Mouse (Mus musculus): ENCODE measurements around the gene Hnrnpa3. TPM values are rescaled to one million over a fixed set of nuclear protein-coding genes. Genes with fewer than 3 reads are reported as not detected.
A peak's percentile ranks its signal among the peaks of the same experiment; 100 is the strongest.
"Not testable (repeated sequence)": the region's sequence is repeated elsewhere in the genome, so short reads cannot be mapped to it uniquely, and the experiment has no call there.

The Hnrnpa3 gene
- polyA plus RNA-seq, 1 experiment, result 36.0 TPM

DNA sequence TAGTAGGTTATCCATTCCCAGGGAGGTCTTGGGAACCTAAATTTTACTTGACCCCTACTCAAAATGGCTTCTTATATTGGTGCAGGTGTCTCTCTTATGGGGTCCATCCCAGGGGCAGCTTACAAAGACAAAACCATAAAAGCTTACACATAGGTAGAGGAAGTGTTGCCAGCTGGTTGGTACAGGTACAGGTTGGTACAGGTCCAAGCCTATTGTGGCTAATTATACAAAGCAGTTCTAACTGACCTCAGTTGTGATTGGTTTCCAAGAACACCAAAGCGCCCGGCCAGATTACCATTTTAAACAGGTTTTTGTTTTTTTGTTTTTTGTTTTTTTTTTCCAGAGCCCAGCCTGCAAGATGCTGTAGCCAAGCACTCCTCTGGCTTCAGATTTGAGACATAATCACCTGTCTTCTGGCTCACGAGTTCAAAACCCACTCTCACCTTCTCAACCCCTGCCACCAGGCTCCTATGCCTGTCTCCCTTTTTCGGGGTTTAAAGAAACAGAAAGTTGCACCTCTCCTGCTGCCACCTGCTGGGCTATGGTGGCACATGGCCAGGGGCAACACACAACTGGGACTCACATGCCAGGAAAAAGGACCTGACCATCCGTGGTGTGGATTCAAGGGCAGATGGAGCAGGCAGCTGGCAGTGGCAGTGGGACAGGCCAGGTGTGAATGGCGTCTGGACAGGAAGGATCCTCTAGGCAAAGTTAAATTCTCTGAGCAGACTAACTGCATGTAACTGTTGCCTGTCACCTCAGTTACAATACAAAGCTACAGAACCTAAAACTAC is 22.6 kb upstream of the Hnrnpa3 start:
- Histone ChIP-seq H3K4me1 (ENCODE audit: control insufficient read depth, insufficient read depth, low read length) (no peaks in the 10 kb centered on the region), H3K4me3 (replicated peaks; ENCODE audit: extremely low read depth, low read depth, low read length) (no peak overlapping the region)
- DNase-seq, result peak; percentile 57
- 48% methylated on average over 6 of the region's 6 CpGs for WGBS
- TF ChIP-seq CTCF (IDR thresholded peaks at IDR 0.05; ENCODE audit: insufficient read depth, low read length) (peak; percentile 54; the same call in 1 of the 2 replicates), POLR2A (IDR thresholded peaks at IDR 0.05; ENCODE audit: borderline replicate concordance, extremely low read depth, low read depth, low read length) (no peak)

DNA sequence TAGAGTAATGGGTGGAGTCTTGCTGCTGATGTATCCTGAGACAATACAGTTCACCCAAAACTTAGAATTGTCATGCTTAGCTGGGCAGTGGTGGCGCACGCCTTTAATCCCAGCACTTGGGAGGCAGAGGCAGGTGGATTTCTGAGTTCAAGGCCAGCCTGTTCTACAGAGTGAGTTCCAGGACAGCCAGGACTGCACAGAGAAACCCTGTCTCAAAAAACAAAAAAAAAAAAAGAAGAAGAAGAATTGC is 22.1 kb upstream of the Hnrnpa3 start:
- not testable (repeated sequence) for DNase-seq; H3K4me1 ChIP-seq (ENCODE audit: control insufficient read depth, insufficient read depth, low read length); H3K4me3 ChIP-seq (replicated peaks; ENCODE audit: extremely low read depth, low read depth, low read length)
- 92% methylated on average over 2 of the region's 2 CpGs for WGBS

GRCm38 (mm10) chr2:75637361-75637760 is 21.7 kb upstream of the Hnrnpa3 start:
- DNase-seq, result no peak
- TF ChIP-seq CTCF (IDR thresholded peaks at IDR 0.05; ENCODE audit: insufficient read depth, low read length), result no peak
- no peak for TF ChIP-seq POLR2A (IDR thresholded peaks at IDR 0.05; ENCODE audit: borderline replicate concordance, extremely low read depth, low read depth, low read length)
- Histone ChIP-seq H3K4me1 (ENCODE audit: control insufficient read depth, insufficient read depth, low read length) (no peaks in the 10 kb centered on the region), H3K4me3 (replicated peaks; ENCODE audit: extremely low read depth, low read depth, low read length) (no peak overlapping the region)

- not testable (repeated sequence) for H3K4me1 ChIP-seq (ENCODE audit: control insufficient read depth, insufficient read depth, low read length); H3K4me3 ChIP-seq (replicated peaks; ENCODE audit: extremely low read depth, low read depth, low read length); DNase-seq
- 76% methylated on average over 6 of the region's 6 CpGs for WGBS
These were observed 21.2 kb upstream of the Hnrnpa3 start for GRCm38 (mm10) chr2:75637822-75638221.

GRCm38 (mm10) chr2:75639535-75639934 is 19.5 kb upstream of the Hnrnpa3 start:
- H3K4me3 ChIP-seq (replicated peaks; ENCODE audit: extremely low read depth, low read depth, low read length); H3K4me1 ChIP-seq (ENCODE audit: control insufficient read depth, insufficient read depth, low read length); DNase-seq: not testable (repeated sequence)
- 0% methylated on average over 11 of the region's 12 CpGs for WGBS

DNA sequence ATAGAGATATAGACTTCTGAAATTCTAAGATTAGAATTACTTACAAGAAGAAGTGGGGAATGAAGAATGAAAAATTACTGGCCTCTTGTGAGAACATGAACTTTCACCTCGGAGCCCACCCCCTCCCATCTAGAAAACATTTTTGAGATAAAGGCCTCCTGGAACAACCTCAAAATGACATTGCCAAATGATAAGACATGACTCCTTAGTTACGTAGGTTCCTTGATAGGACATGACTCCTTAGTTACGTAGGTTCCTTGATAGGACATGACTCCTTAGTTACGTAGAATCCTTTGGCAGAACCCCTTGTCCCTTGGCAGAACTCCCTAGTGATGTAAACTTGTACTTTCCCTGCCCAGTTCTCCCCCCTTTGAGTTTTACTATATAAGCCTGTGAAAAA is 16.7 kb upstream of the Hnrnpa3 start:
- H3K4me1 ChIP-seq (ENCODE audit: control insufficient read depth, insufficient read depth, low read length); DNase-seq; H3K4me3 ChIP-seq (replicated peaks; ENCODE audit: extremely low read depth, low read depth, low read length): not testable (repeated sequence)
- whole genome bisulfite sequencing, result 54% methylated on average over 4 of the region's 4 CpGs

DNA sequence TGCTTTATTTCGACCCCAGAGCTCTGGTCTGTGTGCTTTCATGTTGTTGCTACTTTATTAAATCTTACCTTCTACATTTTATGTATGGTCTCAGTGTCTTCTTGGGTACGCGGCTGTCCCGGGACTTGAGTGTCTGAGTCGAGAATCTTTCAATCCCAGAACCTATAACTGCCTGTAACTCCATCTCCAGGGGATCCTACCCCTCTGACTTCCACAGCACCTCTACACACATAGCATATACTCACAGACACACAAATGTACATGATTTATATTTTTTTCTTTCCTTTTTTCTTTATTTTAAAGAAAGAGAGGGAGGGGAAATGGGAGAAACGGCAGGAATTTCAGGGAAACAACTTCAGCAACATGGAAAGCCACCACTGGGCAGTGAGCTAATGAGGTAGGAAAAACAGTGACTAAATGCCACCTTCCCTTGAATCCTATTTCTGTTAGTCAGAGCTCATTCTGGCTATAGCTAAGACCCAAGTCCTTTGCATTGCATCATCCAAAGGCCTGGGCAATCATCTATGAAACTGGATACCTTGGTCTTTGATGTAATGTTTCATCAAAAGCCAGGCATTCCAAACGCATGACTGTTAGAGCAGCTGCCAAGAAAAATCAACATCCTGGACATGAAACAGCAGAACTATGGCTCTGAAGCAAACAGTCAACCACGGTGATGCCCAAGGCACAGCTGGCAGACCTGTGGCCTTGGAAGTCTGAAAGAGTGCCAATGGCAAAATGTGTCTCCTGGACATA is 16.1 kb upstream of the Hnrnpa3 start:
- WGBS, result 54% methylated on average over 8 of the region's 8 CpGs
- peaks cover 8% of the 10 kb centered on the region for H3K4me1 ChIP-seq (ENCODE audit: control insufficient read depth, insufficient read depth, low read length)
- no peak overlapping the region for H3K4me3 ChIP-seq (replicated peaks; ENCODE audit: extremely low read depth, low read depth, low read length)
- DNase-seq, result no peak
- 0 out of 2 replicates have a peak, but pooled peaks have one; percentile 24 for TF ChIP-seq POLR2A (IDR thresholded peaks at IDR 0.05; ENCODE audit: borderline replicate concordance, extremely low read depth, low read depth, low read length)
- no peak for TF ChIP-seq CTCF (IDR thresholded peaks at IDR 0.05; ENCODE audit: insufficient read depth, low read length)

DNA sequence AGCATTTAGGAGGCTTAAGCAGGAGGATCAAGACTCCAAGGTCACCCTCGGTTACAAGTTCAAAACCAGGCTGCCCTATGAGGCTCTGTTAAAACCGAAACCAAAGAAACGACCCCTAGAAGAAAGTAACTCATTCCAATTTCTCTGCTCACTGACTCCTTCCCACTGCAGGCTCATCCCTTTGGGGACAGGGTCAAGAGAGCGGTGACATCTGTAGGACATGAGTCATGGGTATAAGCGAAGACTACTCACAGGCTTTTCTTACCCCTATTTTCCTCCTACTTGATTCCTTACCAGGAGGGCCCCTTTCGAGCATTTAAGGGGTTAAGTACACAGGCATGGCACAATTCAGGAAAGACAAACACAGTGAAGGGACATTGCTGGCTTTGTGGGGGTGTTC is 15.1 kb upstream of the Hnrnpa3 start:
- TF ChIP-seq CTCF (IDR thresholded peaks at IDR 0.05; ENCODE audit: insufficient read depth, low read length) (no peak), POLR2A (IDR thresholded peaks at IDR 0.05; ENCODE audit: borderline replicate concordance, extremely low read depth, low read depth, low read length) (no peak)
- 73% methylated on average over 6 of the region's 6 CpGs for WGBS
- peaks cover 8% of the 10 kb centered on the region for H3K4me1 ChIP-seq (ENCODE audit: control insufficient read depth, insufficient read depth, low read length)
- no peak for DNase-seq
- H3K4me3 ChIP-seq (replicated peaks; ENCODE audit: extremely low read depth, low read depth, low read length), result no peak overlapping the region

DNA sequence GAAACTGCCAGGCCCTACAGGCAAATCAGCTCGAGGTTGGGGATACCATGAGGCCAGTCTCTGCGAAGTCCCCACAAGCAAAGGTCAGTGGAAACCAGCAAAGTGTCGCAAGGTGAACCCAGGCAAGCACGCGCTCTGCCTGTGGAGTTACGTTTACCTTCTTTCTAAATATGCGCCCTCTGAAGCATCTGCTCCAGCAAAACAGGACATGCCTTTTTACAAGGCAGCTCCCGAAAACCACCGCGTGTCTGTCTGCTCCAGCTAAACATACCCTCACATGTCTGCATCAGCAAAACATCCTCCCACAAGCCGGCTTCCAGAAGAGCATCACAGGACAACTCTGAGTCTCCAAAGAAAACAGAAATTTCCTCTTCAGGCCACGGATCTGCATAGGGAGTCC is 13.8 kb upstream of the Hnrnpa3 start:
- H3K4me1 ChIP-seq (ENCODE audit: control insufficient read depth, insufficient read depth, low read length), result peaks cover 8% of the 10 kb centered on the region
- no peak overlapping the region for H3K4me3 ChIP-seq (replicated peaks; ENCODE audit: extremely low read depth, low read depth, low read length)
- TF ChIP-seq POLR2A (IDR thresholded peaks at IDR 0.05; ENCODE audit: borderline replicate concordance, extremely low read depth, low read depth, low read length) (no peak), CTCF (IDR thresholded peaks at IDR 0.05; ENCODE audit: insufficient read depth, low read length) (no peak)
- no peak for DNase-seq
- 92% methylated on average over 12 of the region's 12 CpGs for WGBS

DNA sequence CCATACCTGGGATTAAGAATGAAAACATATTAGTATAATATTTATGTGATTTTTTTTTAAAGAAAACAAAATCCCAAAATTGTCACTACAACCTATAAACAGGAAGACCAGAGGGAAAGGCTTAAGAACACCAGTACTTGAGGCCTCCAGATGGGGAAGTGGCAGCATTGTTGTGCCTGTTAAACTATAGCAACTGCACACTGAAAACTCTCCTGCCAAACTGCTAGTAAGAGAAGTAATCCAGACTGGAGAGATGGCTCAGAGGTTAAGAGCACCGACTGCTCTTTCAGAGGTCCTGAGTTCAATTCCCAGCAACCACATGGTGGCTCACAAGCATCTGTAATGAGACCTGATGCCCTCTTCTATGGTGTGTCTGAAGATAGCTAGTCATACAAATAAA is 8.6 kb upstream of the Hnrnpa3 start:
- no peak overlapping the region for H3K4me3 ChIP-seq (replicated peaks; ENCODE audit: extremely low read depth, low read depth, low read length)
- no peak for TF ChIP-seq POLR2A (IDR thresholded peaks at IDR 0.05; ENCODE audit: borderline replicate concordance, extremely low read depth, low read depth, low read length)
- TF ChIP-seq CTCF (IDR thresholded peaks at IDR 0.05; ENCODE audit: insufficient read depth, low read length), result no peak
- H3K4me1 ChIP-seq (ENCODE audit: control insufficient read depth, insufficient read depth, low read length), result no peaks in the 10 kb centered on the region
- DNase-seq, result no peak
- WGBS, result 84% methylated on average over 1 of the region's 1 CpGs

All from lung, adult 2 months (tissue).